Mouse (Mus musculus) frontal cortex, adult (tissue): Measurements from ENCODE around the gene Bcar1.

Experiments used
- ATAC-seq: cut with Nextera tagmentation; 2 replicates; pipeline ENCODE4 v1.9.2; 2017; ENCODE audit warnings: mild to moderate bottlenecking, moderate library complexity, mixed read lengths; ENCODE audit not compliant: low TSS enrichment

Bcar1 gene

GRCm38 (mm10) chr8:111716603-111717487, 26.8 kb downstream of the Bcar1 start:
- peak; percentile 35 for ATAC-seq

- ATAC-seq = no peak
These were observed 28.1 kb downstream of the Bcar1 start for GRCm38 (mm10) chr8:111715514-111715913.

GRCm38 (mm10) chr8:111714295-111714694, 29.3 kb downstream of the Bcar1 start:
- ATAC-seq = no peak

GRCm38 (mm10) chr8:111713817-111714216, 29.8 kb downstream of the Bcar1 start:
- no peak for ATAC-seq

- ATAC-seq = no peak
These were observed 30.3 kb downstream of the Bcar1 start for GRCm38 (mm10) chr8:111713291-111713690.

GRCm38 (mm10) chr8:111712588-111712987, 31.0 kb downstream of the Bcar1 start:
- 0 out of 2 replicates have a peak, but pooled peaks have one; percentile 28 for ATAC-seq

GRCm38 (mm10) chr8:111712135-111712534, 31.5 kb downstream of the Bcar1 start:
- ATAC-seq = peak; percentile 45

- ATAC-seq = no peak
These were observed 32.7 kb downstream of the Bcar1 start for GRCm38 (mm10) chr8:111710777-111711485.

- ATAC-seq = no peak
These were observed 34.4 kb downstream of the Bcar1 start for GRCm38 (mm10) chr8:111709223-111709622.

- ATAC-seq = no peak
These were observed 35.3 kb downstream of the Bcar1 start for GRCm38 (mm10) chr8:111708265-111708664.

- ATAC-seq = no peak
These were observed 37.9 kb downstream of the Bcar1 start for GRCm38 (mm10) chr8:111705699-111706098.

- ATAC-seq = no peak
These were observed 38.4 kb downstream of the Bcar1 start for GRCm38 (mm10) chr8:111705222-111705621.

GRCm38 (mm10) chr8:111704585-111704984, 39.0 kb downstream of the Bcar1 start:
- ATAC-seq = no peak

GRCm38 (mm10) chr8:111701380-111701779, 42.2 kb downstream of the Bcar1 start:
- ATAC-seq = no peak

- no peak for ATAC-seq
These were observed 42.9 kb downstream of the Bcar1 start for GRCm38 (mm10) chr8:111700740-111701139.

GRCm38 (mm10) chr8:111700201-111700600, 43.4 kb downstream of the Bcar1 start:
- ATAC-seq = no peak

GRCm38 (mm10) chr8:111699035-111699434, 44.6 kb downstream of the Bcar1 start:
- no peak for ATAC-seq

- no peak for ATAC-seq
These were observed 46.0 kb downstream of the Bcar1 start for GRCm38 (mm10) chr8:111697655-111698054.

- no peak for ATAC-seq
These were observed 48.2 kb downstream of the Bcar1 start for GRCm38 (mm10) chr8:111695441-111695840.

- no peak for ATAC-seq
These were observed 50.3 kb downstream of the Bcar1 start for GRCm38 (mm10) chr8:111693261-111693741.

- no peak for ATAC-seq
These were observed 52.6 kb downstream of the Bcar1 start, which contains the start of gene Ctrb1 for GRCm38 (mm10) chr8:111690960-111691445. Gene Ctrb1, minus strand, starts transcription at chr8:111691010.

- no peak for ATAC-seq
These were observed 56.7 kb downstream of the Bcar1 start for GRCm38 (mm10) chr8:111686881-111687280.
